Mouse (Mus musculus) olfactory bulb, adult 2 months (tissue): ENCODE results near the gene Cit. TPM values are rescaled to one million over a fixed set of nuclear protein-coding genes. Genes with fewer than 3 reads are reported as not detected.

ENCODE experiments used
- H3K27ac ChIP-seq: fragments of 200-500 bp; 2 replicates; pipeline ENCODE4 v1.5.1; 2012; ENCODE audit warnings: low read depth, low read length; ENCODE audit not compliant: insufficient read depth
- H3K4me1 ChIP-seq: fragments of 200-500 bp; 2 replicates; pipeline ENCODE4 v1.6.1; 2012; ENCODE audit warnings: low read length; ENCODE audit not compliant: control insufficient read depth, insufficient read depth
- H3K4me3 ChIP-seq: fragments of 200-500 bp; 2 replicates; pipeline ENCODE4 v1.5.1; 2012; ENCODE audit warnings: mild to moderate bottlenecking, low read depth, low read length, moderate library complexity; ENCODE audit not compliant: insufficient read depth
- CTCF ChIP-seq: fragments of 200-500 bp; IDR thresholded peaks from 2 replicates; pipeline ENCODE4 v1.5.1; 2012; ENCODE audit warnings: low read depth, mild to moderate bottlenecking, low read length, moderate library complexity; ENCODE audit not compliant: insufficient read depth
- POLR2A ChIP-seq: fragments of 200-500 bp; IDR thresholded peaks from 2 replicates; pipeline ENCODE4 v1.6.1; 2012; ENCODE audit warnings: mild to moderate bottlenecking, low read depth, low read length, moderate library complexity; ENCODE audit not compliant: insufficient read depth
- WGBS: fragments of 180-500 bp; shearing (Covaris S2); methylation state at CpG from one replicate; pipeline ENCODE4 v1.1.7; 2018; 5-methylcytosine and 5-hydroxymethylcytosine counted together
- polyA plus RNA-seq: library from polyadenylated mRNA; stranded (reverse); fragments of >200 nt; gene quantifications from 2 replicates; pipeline ENCODE4 v1.2.4, GENCODE M21; 2012; ENCODE audit warnings: low replicate concordance; ENCODE audit not compliant: missing spikeins, insufficient read depth, insufficient read length

Gene Cit
- polyA plus RNA-seq, 1 experiment, result not detected

DNA sequence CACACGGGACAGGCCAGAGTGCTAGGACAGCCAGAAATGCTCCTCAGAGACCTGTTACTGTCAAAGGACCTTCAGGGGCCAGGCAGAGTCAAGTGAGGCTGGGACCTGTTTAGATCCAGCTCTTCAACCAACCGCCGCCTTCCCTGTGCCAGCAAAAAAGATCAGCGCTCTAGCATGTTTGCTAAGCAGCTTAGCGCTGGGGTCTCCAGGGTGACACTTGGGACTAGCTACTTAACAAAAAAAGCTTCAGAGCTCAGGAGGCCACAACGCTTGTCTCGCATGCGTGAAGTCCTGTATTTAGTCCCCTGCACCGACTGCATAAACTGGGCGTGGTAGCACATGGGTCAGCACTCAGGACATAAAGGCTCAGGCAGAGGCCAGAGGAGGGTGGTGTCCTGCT is 16.9 kb downstream of the Cit start:
- no peak overlapping the region for H3K27ac ChIP-seq
- WGBS, result 91% methylated on average over 10 of the region's 10 CpGs
- H3K4me1 ChIP-seq, result peaks cover 19% of the 10 kb centered on the region
- TF ChIP-seq CTCF (no peak), POLR2A (no peak)
- H3K4me3 ChIP-seq, result no peak overlapping the region

DNA sequence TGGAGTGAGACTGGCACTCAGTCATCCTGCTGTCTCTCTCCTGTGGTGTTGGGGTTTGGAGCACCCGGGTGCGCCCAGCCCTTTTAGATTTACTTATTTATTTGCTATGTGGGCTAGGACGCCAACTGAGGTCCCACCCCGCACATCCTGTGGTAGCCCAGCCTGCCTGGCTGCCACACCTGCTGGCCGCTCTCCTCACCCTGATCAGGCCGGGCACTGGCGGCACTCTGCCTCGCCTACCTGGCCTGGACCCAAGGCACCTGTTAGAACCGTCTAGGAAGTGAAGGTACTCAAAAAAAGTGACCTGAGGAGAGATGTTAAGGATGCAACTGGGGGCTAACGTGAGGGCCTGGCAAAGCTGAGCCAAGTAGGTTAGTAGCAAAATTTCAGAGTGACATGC is 17.4 kb downstream of the Cit start:
- Histone ChIP-seq H3K27ac (no peak overlapping the region), H3K4me3 (no peak overlapping the region), H3K4me1 (peaks cover 19% of the 10 kb centered on the region)
- WGBS, result 96% methylated on average over 10 of the region's 10 CpGs
- TF ChIP-seq CTCF (no peak), POLR2A (no peak)

DNA sequence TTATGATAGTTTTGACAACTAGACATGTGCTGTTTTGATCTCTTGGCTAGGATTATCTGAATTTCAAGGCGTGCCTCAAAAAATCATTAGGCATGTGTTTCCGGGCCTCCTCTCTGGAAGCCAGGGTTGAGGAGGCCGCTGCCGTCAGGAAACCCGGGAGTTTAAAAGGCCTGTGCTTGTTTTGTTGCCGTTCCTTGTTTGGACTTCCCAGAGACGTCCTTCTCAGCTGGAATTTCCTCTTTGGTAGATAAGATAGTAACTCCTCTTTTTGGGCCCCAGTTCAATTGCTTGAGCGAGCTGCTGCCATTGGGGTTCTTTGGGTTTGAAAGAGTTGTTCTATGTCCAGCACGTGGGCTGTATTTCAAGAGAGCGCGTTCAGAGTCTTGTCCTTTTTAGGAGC is 21.2 kb downstream of the Cit start:
- 77% methylated on average over 11 of the region's 11 CpGs for WGBS
- TF ChIP-seq CTCF (no peak), POLR2A (no peak)

DNA sequence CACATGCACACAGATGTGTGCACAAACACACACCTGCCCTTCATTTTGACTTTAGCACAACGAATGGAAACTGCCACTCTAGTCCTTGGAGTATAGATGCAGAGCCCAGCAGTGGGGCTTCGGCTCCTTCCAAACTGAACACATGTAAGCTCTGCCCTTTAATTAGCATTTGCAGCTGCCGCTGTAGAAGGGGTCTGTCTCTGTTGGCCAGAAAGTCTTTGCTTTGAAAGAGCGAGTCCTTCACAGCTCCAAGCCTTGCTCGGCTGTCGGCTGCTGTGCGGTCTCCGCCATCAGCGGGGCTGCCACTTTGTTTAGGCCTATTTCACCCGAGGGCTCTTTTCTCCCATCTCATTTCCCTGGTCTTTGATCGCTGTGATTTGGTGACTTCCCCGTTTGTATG is 23.5 kb downstream of the Cit start:
- H3K4me3 ChIP-seq, result no peak overlapping the region
- 54% methylated on average over 12 of the region's 12 CpGs for WGBS
- H3K27ac ChIP-seq, result no peak overlapping the region

More for the DNA sequence above, 21.2 kb downstream of the Cit start:
- Histone ChIP-seq H3K27ac (no peak overlapping the region), H3K4me1 (peaks cover 11% of the 10 kb centered on the region), H3K4me3 (no peak overlapping the region)

DNA sequence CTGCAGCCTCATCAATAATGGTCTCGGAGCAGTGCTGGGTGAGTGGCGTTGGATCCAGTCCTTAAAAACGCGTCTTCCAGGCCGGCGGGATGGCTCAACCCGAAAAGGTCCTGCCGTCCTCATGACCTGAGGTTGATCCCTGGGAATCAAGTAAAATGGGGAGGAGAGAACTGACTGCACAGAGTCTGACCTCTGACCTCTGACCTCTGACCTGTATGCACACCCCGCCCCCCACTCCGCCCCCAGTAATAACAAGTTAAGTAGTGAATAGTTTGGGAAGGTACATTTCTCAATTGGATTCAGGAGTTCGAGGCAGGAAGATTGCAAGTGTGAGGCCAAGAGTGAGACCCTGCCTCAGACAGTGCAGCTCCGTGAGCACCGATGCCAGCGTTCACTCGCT is 24.1 kb downstream of the Cit start:
- Histone ChIP-seq H3K4me3 (no peak overlapping the region), H3K27ac (no peak overlapping the region), H3K4me1 (peaks cover 21% of the 10 kb centered on the region)
- WGBS, result 94% methylated on average over 15 of the region's 15 CpGs
- no peak for TF ChIP-seq CTCF
- no peak for TF ChIP-seq POLR2A

More for the DNA sequence above, 23.5 kb downstream of the Cit start:
- no peak for TF ChIP-seq CTCF
- TF ChIP-seq POLR2A, result no peak
- H3K4me1 ChIP-seq, result peaks cover 21% of the 10 kb centered on the region

DNA sequence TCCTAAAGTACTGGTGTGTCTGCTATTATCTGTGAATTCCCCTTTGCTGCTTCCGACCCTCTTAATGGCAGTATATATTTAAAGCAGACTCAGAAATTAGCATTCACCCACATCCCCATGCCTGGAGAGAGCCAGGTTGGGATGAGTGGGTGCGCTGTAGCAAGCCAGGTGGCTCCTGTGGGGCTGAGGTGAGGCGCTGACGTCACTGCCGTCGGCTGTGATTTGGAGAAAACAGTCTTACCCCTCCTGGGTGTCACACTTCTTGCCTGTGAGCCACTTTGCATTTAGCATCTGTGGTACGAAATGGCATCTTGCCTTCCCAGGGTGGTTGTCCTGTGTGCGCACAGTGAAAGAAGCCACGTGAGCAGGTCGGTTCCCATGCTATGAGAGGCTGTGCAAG is 26.1 kb downstream of the Cit start:
- H3K4me1 ChIP-seq, result peaks cover 21% of the 10 kb centered on the region
- no peak overlapping the region for H3K27ac ChIP-seq
- TF ChIP-seq POLR2A (no peak), CTCF (no peak)
- 46% methylated on average over 10 of the region's 10 CpGs for WGBS
- H3K4me3 ChIP-seq, result no peak overlapping the region

DNA sequence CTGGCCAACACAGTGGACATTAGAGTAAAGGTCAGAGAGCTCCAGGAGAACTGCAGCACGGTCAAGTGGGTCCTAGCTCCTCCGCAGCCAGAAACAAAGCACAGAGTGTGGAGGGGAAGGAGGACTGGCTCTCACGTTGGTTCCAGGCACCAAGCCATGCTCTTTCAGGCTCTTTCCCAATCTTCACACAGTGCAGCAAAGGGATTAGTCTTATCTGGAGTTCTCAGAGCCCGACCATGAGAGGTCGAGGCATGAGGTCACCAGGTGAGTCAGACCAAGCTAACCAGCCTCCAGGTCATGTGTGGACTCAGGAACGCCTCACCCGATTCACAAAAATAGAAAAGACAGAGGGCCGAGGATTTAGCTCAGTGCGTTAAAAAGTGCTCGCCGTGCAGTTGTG is 27.0 kb downstream of the Cit start:
- no peak overlapping the region for H3K27ac ChIP-seq
- no peak overlapping the region for H3K4me3 ChIP-seq
- TF ChIP-seq CTCF, result no peak
- TF ChIP-seq POLR2A, result no peak
- H3K4me1 ChIP-seq, result peaks cover 21% of the 10 kb centered on the region
- 76% methylated on average over 11 of the region's 11 CpGs for WGBS

DNA sequence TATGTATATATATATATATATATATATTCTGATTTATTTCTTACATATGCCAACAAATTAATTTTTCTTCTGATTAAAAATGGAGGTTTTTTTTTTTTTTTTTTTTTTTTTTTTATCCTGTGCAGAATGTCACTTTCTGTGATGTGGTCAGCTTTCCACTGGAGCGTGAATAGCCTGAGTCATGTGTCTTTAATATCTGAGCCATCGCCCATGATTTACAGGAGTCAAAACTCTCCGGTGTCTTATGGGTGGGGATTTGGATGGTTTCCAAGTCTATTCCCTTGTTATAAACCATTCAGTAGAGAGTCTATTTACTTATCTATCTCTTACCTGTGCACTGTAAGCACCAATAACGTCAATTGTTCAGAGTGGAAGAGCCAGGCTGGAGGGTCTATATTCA is 27.9 kb downstream of the Cit start:
- no peak overlapping the region for H3K4me3 ChIP-seq
- no peak overlapping the region for H3K27ac ChIP-seq
- 77% methylated on average over 4 of the region's 4 CpGs for WGBS
- peaks cover 21% of the 10 kb centered on the region for H3K4me1 ChIP-seq
- TF ChIP-seq CTCF (no peak), POLR2A (no peak)

DNA sequence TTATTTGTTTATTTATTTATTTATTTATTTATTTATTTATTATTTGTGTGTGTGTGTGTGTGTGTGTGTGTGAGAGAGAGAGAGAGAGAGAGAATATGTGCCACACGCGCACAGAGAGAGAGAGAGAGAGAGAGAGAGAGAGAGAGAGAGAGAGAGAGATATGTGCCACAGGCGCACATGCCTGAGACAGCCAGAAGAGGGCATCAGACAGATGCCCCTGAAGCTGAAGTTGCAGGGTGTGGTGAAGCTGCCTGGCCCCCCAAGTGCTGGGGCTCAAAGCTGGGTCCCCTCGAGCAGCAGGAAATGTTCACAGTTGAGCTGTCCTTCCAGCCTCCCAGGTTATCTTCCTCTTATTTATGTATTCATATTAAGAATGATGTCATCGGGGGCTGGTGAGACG is 32.3 kb downstream of the Cit start:
- H3K27ac ChIP-seq, result no peak overlapping the region
- WGBS, result 97% methylated on average over 6 of the region's 6 CpGs
- H3K4me3 ChIP-seq, result no peak overlapping the region
- no peak for TF ChIP-seq POLR2A
- no peak for TF ChIP-seq CTCF
- H3K4me1 ChIP-seq, result peaks cover under 1% of the 10 kb centered on the region; the same call in 1 of the 2 replicates

DNA sequence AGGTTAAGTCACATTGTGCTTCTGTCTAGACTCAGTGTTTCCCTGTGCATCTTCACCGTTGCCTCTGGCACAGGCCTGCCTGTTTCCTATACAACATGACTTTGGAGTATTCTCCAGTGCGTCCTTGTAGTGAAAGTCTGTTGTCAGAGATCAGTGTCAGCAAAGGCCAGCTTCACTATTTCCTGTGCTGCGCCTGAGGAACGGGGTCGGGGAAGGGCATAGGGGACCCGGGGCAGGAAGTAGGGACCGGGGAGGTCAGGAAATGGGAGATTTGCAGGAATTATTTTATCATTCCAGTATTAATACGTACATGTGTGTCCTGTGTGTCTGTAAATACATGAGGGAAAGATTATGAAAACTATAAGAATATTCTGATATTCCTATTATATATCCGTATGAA is 37.1 kb downstream of the Cit start:
- no peak overlapping the region for H3K27ac ChIP-seq
- 91% methylated on average over 9 of the region's 9 CpGs for WGBS
- TF ChIP-seq POLR2A (no peak), CTCF (no peak)
- no peak overlapping the region for H3K4me3 ChIP-seq
- no peaks in the 10 kb centered on the region for H3K4me1 ChIP-seq
